Mouse (Mus musculus): ENCODE measurements at regions not wholly inside any gene's neighbourhood (a gene's known extent, or its start where the extent isn't known, plus 50 kb on each side); places are given as distances from the start of the nearest gene placed in this dataset.
A peak's percentile ranks its signal among the peaks of the same experiment; 100 is the strongest.

DNA sequence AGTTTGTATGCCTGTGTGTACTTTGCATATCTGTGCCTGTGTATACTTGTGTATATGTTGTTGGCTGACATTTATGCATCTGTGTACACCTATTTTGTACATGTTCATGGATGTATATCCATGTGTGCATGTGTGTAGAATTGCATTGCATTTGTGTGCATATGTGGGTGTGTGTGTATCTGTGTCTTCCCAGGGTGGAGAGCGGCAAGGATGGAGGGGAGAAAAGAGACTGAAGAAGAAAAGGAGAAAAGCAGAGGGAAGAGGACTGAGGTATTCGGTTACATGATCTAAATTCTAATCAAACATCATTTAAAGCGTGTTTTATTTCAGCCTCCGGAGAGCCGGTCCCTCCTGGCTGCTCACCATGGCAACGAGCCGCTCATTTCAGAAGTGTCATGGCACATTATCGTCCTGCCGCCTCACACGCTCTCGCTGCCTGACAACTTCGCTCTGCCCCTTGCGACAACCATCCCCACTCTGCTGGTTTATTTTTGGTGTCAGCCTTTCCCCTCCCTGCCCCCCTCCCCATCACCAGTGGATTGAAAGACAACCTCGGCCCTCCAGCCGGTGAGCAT lies 58.6 kb downstream of the Mrm1 start:
- ATAC-seq (ENCODE audit: low TSS enrichment): peak; percentile 87

DNA sequence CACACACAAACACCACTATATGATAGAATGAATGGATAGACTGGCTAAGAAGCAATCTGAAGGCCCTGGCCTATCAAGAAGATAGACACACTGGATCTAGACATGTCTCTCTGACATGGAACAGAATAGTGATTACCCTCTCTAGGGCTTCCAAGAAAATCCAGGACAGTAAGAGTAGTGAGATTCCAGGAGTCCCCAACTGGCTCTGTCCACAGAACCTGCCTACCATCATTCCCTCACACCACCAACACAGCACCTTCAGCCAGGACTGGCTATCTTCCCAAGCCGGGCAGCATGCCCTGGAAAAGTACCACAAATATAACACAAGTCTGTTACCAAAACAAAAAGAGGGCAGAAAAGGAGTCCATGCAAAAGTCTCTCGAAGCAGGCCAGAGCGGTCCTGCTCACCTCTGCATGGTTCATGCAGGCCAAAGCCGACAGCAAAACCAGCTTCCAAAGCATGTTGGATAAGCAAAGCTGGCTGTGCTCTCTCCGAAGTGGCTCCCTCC lies 59.8 kb downstream of the Mrm1 start:
- ATAC-seq (ENCODE audit: low TSS enrichment): peak; percentile 77; the same call in 1 of the 2 replicates

DNA sequence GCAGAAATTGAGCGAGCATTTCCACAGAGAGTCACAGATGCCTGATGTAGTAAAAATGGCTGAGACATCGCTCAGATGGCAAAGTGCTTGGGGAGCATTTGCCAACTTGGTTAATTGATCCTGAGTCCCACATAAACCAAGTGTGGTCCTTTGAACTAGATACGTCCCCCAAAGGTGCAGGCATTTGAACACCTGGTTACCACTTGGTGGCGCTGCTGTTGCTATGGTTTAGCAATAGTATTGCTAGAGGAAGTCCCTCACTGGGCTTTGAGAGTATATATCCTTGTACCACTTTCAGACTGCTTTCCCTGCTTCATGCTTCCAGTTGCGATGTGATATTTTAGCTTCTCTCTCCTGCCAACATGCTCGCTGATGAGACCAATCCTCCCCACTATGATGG lies 67.3 kb downstream of the Mrm1 start:
- ATAC-seq (ENCODE audit: low TSS enrichment): no peak

DNA sequence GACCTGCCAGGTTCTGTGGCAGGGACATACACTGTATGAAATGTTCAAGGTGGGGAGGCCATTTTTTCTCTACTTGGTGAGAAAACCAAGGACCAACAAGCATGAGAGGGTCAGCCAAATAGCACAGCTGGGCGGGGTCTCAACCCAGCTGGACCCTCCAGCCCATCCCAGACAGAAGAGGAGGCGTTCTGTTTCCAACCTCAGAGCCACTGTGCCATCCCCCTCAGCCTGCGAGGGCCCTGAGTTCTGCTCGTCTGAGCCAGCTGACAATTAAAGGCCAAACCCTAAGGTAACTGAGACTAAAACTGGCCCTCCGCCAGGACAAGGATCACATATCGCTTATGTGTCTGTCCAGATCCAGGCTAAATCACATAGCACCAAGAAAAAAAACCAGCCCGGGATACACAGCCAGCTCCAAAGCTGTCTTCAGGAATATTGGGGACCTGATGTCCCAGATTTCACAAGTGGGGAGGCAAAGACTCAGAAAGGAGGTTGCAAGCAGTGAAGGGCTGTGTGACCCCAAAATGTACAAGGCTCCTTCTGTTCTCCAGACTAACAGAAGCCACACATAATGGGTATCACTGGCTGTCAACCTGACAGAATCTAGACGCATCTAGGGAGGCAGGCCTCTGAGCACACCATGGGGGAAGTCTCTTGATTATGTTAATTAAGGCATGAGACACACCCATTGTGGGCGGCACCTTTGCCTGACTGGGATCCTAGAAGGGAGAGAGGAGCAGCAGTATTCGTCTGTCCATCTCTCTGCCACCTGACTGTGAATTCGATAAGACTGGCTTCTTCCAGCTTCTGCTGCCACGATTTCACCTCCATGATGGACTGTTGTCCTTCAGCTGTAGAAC lies 69.6 kb downstream of the Mrm1 start:
- ATAC-seq (ENCODE audit: low TSS enrichment): no peak

DNA sequence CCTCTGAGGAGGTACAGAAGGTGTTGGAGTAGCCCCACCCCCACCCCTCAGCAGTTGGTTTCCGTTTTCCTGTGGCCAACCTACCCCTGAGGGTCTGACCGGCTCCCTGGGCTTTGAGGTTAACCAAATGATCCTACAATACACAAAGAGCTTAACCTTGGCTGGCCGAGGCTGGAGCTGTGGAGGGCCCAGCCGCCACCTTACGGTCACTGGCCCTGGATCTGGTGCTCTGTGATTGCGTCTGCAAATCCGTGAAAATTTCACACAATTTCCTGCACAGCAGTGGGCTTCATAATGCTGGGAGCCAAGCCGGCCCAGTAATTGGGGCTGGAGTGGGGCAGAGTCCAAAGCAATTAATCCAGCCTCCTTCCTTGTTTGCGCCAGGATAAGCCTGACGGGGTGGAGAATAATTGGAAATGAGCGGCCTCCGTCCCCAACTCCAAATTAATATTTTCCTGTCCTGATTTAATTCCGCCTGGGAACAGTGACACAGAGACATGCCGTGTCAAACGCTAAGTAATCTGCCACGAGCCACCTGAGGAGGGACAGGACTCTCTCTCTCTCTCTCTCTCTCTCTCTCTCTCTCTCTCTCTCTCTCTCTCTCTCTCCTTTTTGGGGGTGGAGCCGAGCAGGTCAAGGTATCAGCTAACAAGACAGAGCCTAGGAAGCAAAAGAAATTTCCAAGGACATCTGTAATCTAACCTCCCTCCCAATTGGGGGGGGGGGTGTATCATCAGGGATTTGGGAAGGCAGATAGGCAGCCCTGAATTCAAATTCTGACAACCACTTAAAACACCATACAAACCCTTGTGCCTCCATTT lies 80.3 kb downstream of the Mrm1 start:
- no peak for ATAC-seq (ENCODE audit: low TSS enrichment)

DNA sequence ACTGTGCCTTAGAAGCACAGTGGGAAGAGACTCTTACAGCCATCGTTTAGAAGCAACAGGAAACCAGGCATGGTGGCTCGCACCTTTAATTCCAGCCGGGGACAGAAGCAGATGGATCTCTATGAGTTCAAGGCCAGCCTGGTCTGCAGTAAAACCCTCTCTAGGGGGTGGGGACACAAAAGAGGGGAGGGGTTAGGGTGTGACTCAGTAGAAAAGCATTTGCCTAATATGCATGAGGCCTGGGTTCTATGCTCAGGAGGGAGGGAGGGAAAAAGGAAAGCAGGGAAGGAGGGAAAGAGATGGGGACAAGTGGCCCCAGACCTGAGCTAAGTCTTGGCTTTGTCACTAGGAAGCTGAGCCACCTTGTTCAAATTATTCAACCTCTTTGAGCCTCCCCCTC lies 81.2 kb downstream of the Mrm1 start:
- no peak for ATAC-seq (ENCODE audit: low TSS enrichment)

DNA sequence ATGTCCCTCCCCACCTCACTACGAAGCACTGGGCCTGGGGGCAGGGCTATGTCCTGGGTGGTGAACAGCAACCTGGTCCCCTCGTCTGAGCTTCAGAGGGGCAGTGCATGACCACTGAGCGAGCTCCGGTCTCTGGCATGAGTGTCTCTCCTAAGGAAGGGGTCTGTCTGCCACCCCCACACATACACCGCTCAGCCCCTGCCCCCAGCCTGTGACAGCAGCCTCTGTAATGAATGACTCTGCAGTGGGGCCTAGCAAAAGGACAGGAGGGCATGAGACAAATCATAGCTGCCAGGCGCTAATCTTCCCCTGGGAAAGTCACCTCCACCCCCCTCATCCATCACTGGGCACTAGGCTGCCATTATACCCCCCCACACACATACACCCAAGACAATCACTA lies 87.4 kb downstream of the Mrm1 start:
- no peak for ATAC-seq (ENCODE audit: low TSS enrichment)

DNA sequence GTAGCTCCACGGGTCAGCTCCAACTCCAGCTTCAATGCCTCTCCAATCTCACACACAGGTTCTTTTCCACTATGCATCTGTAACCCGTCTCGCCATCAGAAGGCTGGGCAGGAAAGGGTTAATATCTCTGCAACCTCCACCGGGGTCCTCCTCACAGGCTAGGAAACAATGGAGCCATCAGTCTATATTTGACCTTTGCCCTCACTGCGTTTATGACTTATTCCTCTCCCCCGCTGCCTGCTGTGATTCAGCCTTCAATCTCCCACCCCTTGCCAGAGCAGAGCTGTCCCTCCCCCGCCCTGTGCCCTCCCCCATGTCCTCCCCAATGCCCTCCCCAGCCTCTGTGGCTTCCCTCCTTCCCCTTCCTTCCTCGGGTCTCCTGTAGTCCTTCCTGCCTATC lies 89.1 kb downstream of the Mrm1 start:
- ATAC-seq (ENCODE audit: low TSS enrichment): no peak

DNA sequence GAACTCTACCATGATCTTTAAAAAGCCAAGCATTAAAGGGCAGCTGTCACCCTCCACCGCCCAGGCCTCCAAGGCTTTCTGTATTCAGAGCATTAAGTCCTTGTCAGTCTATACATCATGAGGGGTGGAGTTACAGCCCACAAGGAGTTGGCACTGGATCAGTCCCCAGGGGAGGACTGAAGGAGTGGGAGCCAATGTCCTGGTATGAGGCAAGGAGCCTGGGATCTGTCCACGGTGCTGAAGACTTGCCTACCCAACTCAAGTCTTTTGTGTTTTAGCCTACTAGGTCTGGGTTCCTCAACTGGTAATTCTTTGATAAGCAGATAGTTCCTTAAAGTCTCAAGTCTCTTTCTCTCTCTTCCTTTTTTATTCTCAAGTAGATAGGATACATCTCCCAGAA lies 90.1 kb downstream of the Mrm1 start:
- ATAC-seq (ENCODE audit: low TSS enrichment): no peak

DNA sequence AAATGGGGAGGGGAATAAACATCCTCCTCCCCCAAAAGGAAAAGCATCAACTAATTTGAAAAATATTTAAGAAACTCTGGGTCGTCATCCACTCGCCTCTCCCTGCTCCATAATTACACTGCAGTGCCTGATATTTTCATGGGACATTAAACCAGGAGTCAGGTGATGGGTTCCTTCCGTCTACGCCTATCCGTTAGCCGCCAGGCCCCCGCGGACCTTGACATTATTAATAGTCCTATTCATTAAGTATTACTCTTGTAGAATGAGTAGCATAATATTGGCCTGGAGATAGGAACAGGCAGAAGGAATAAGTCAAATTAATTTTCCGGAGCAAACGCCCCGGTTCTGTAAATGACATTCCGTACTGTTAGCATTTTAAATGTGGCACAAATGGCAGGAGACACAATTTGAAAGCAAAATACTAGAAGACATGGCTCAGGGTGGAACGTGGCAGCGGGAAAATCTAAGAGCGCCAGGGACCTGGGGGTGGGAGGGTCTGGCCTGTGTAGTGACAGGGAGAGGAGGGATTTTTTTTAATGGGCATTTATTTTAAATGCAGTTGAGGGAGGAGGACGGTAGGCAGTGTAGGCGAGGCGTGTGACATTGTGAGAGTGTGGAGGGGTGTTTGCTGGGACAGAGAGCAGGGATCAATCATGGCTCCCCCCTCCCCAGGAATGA lies 93.2 kb downstream of the Mrm1 start:
- ATAC-seq (ENCODE audit: low TSS enrichment): no peak

DNA sequence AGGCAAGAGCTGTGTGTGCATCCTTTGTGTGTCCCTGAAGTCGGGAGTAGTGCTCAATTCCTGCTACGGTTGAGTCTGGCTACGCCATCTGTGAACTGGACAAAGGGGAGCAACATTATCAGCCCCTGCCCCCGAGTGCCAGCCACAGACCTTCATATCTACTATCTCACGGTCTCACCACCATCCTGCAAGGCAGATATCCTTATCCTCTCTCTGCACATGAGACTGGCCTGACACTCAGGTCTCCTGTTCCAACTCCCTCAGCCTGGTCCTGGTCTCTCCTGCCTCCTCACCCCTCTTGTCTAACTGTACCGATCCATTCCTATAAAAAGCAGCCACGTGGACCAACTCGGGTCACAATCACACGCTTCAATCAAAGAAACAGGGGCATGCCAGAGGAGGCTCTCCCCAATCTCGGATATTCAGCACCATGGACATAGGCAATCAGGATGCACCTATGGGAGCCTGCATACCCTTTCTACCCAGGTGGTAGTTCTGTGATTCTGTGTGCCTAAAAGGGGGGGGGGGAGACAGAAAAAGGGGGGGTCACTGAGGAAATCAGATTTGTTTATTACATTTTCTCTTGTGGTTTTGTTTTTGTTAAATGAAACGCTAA lies 94.0 kb downstream of the Mrm1 start:
- no peak for ATAC-seq (ENCODE audit: low TSS enrichment)

DNA sequence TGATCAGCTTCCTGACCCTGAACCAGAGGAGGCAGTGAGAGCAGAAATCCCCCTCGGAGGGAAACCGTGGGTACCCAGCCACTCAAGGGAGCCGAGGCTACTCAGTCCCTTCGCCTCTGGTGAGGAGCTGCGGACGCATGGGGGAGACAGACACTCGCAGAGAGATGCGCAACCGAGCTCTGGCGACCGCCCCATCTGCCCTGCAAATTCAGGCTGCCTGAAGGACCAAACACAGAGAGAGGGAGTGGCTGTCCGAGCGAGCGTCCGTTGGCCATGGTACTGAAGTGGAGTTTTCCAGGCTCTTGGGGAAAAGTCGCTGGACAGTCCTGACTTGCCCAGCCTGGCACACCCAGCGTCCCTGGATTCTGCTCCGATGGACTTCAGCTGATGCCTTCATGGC lies 95.2 kb downstream of the Mrm1 start:
- ATAC-seq (ENCODE audit: low TSS enrichment): peak; percentile 67; the same call in 1 of the 2 replicates

DNA sequence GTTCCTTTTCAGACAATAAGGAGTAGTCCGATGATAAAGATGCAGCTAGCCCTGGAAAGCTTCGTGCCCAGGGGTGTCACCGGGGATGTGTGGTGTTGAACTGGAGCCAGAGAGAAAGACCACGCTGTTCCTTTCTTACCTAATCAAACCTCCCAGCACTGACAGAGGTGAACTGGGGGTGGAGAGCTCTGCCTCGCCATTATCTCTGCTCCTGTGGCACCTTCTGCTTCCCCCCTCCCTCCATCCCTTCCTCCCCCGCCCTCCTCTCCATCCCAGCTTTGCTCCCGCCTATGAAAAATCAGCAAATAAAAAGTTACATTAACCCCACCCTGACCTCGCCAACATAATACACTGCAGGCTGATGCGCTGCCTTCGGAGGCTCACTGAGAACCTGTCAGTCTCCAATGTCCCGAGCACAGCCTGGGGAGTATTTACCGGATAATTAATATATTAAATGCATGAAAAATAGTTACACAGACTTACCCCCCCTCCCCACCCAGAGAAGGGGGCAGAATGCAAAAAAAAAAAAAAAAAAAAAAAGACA lies 96.6 kb downstream of the Mrm1 start:
- no peak for ATAC-seq (ENCODE audit: low TSS enrichment)

DNA sequence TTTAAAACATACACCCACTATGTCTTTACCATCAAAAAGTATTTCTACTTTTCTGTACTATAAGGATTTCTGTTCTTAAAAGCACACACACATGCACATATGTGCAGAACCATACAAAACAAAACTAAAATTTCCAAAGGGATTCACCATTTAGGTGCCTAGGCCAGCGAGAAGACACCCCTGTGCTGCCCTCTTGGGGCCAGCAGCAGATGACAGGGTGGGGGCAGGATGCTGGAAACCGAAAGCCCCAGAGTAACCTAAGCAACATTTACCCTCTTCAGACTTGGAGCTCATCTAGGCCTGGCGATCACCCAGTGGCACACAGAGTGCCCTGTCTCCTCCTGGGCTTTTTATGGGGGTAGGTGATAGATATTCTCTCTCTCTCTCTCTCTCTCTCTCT lies 97.3 kb downstream of the Mrm1 start:
- ATAC-seq (ENCODE audit: low TSS enrichment): peak; percentile 44; the same call in 1 of the 2 replicates

DNA sequence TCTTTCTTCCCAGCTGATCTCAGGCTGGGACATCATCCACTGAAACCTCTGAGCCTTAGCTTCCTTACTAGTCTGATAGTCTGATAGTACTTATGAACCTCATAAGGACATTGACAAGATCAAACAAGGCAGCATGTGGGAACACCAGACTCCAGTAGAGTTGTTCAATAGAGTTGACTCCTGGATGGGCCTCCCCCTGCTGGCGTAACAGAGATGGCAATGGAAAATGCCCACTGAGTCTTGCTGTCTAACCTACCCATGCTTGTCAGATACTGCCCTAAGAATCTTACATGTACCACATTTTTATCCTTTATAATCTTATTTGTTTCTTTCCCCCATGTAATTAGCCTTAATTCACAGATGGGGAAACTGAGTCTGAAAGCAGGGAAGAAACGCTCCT lies 98.2 kb downstream of the Mrm1 start:
- no peak for ATAC-seq (ENCODE audit: low TSS enrichment)

DNA sequence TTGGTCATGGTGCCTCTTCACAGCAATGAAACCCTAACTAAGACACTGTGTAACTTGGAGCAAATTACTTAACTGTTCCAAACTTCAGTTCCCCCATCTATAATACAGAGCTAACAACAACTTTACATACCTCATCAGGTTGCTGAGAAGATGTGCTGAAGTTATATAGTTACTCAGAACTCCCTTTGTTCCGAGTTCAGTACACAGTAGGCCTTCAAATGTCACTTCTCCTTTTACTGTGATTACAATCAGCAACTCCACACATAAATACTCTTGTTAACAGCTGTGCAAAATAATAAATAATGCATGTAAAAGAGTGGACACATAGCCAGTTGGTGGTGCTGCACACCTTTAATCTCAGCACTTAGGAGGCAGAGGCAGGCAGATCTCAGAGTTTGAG lies 99.5 kb downstream of the Mrm1 start:
- ATAC-seq (ENCODE audit: low TSS enrichment): no peak

DNA sequence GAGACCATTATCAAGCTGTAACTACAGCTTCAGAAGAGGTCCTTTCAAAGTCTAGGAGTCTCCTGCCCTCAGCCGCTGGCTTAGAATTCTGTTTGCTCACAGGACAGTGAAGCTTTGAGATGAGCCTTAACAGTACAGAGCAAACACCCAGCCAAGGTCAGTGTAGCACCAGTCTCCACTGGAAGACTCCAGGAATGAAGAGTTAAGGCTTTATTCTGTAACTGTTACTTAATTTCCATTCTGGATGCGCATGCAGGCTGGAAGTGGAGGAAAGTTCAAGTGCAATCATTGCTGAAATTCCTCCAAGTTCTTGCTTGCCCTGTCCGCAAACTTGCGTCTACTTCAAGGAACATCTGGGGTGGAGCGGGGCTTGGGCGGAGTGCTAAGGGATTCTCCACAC lies 106.6 kb downstream of the Mrm1 start:
- no peak for ATAC-seq (ENCODE audit: low TSS enrichment)

DNA sequence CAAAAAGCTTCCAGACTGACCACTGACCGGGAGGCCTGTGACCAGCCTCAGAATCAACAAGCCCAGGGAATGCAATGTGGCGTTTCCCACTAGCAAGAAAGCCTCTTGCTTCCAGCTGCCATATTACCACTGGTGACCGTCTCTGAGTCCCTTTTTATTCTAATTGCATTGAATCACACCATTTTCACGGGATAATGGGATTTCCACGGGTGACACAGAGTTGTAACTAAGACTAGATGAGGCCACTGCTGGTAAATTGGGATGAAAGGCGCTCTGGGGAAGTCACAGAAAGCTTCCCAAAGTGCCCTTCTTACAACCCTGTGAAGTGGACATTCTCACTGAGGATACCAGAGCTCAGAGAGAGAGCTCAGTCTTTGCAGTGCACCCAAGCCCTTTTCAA lies 107.4 kb downstream of the Mrm1 start:
- ATAC-seq (ENCODE audit: low TSS enrichment): no peak

DNA sequence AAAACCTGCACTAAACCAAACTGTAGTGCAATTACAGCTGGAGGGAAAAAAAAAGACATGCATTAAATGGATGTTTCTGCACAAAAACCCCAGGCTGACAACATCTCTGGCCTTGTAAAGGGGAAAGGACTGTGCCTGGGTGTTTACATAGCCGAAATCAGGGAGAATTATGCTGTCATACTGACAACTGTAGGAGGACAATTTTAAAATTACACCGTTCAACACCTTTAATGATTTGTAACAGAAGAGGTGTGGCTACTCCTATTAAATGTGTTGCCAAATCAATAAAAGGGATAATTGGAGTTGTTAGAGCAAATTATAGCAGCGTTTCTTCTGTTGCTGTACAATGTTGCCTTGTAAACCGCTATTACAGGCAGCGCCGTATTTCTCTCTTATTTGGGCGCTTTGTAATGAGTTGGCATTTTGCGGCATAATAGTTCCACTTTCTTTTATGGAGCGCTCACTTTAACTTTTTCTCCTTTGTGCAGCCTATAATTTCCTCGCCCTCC lies 111.0 kb downstream of the Mrm1 start:
- no peak for ATAC-seq (ENCODE audit: low TSS enrichment)

DNA sequence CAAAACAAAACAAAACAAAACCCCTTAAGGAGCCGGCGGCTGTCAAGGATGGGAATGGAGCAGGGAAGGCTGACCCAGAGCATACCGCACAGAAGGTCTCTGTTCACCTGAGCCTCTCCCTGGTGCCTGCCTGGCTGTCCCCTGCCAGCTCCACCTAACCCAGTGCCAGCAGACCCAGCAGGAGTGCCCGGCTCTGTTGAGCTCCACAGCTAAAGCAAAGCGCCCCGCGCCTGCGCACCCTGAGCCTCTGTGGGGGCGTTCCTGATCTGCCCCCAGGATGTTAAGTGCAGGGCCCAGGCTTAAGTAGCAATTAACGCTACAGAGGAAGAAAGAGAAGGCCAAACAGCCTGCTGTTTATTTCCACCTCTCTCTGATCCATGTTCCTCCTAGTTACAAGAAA lies 111.5 kb downstream of the Mrm1 start:
- ATAC-seq (ENCODE audit: low TSS enrichment): no peak

DNA sequence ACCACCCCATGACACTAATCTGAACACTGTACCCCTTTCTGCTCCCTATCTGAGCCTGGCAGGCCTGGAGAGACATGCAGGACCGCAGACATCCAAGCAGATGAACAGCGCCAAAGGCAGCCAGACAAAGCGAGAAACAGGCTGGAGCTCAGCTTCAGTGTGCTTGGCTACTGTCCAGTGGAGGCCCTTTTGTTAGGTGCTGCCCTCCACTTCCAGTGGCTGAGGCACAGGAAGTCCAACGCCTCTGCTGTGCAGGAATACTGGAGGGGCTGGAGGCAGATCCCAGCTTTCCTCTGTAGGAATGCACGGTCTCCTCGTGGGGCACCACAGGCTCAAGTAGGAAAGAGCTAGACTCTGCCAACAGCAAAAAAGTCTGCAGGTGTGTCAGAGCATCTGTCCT lies 112.6 kb downstream of the Mrm1 start:
- ATAC-seq (ENCODE audit: low TSS enrichment): no peak

All from frontal cortex, adult (tissue).